Comparison of ENCODE assay signal across 11 mouse cellular contexts in genomic region chr11:11963065-11963464, GRCm38 (mm10).
DNase-seq lines count a peak whose midpoint lies in the region; ATAC-seq lines count a peak whose summit lies in the region.
"Had no signal": no experiment of that assay in that cellular context is flagged by ENCODE, and none has a peak within 500 bp of the region (broad histone marks: within the 10 kb centered on the region; RNA-seq: fewer than 3 reads in every experiment).

No protein-coding gene starts in this region.

- ATAC-seq in forebrain, embryonic 14.5 days: no peak
- ATAC-seq in kidney, embryonic 14.5 days (ENCODE audit: low FRiP score, low TSS enrichment): no peak
- ATAC-seq in embryonic facial prominence, embryonic 15.5 days (ENCODE audit: insufficient number of reproducible peaks, low FRiP score, low TSS enrichment, low read depth): no peak
- no peak for ATAC-seq in liver, embryonic 15.5 days (ENCODE audit: insufficient read depth)
- no peak for ATAC-seq in hindbrain, embryonic 13.5 days (ENCODE audit: low FRiP score)

- peaks cover 43% of the 10 kb centered on the region for H3K4me1 ChIP-seq in forebrain, embryonic 10.5 days
- H3K4me1 ChIP-seq in forebrain, embryonic 14.5 days (ENCODE audit: control insufficient read depth, insufficient read depth, low read length): no peaks in the 10 kb centered on the region
- H3K4me1 ChIP-seq in kidney, embryonic 14.5 days (ENCODE audit: control insufficient read depth, insufficient read depth, low read length): peaks cover 15% of the 10 kb centered on the region; the same call in 1 of the 2 replicates
- peaks cover 37% of the 10 kb centered on the region for H3K4me1 ChIP-seq in embryonic facial prominence, embryonic 15.5 days
- H3K4me1 ChIP-seq in liver, embryonic 15.5 days (replicated peaks): peaks cover 71% of the 10 kb centered on the region
- peaks cover 20% of the 10 kb centered on the region for H3K4me1 ChIP-seq in hindbrain, embryonic 13.5 days (replicated peaks)

- H3K36me3 ChIP-seq in forebrain, embryonic 10.5 days (replicated peaks): peaks cover 83% of the 10 kb centered on the region
- H3K36me3 ChIP-seq in forebrain, embryonic 14.5 days (ENCODE audit: control insufficient read depth, insufficient read depth, low read length): peaks cover 11% of the 10 kb centered on the region
- H3K36me3 ChIP-seq in kidney, embryonic 14.5 days (ENCODE audit: control insufficient read depth, insufficient read depth, low read length): peaks cover 34% of the 10 kb centered on the region
- H3K36me3 ChIP-seq in embryonic facial prominence, embryonic 15.5 days: peaks cover 4% of the 10 kb centered on the region; the same call in 1 of the 2 replicates
- H3K36me3 ChIP-seq in liver, embryonic 15.5 days (replicated peaks): peaks cover 5% of the 10 kb centered on the region; the same call in 1 of the 2 replicates
- H3K36me3 ChIP-seq in hindbrain, embryonic 13.5 days: peaks cover 9% of the 10 kb centered on the region; the same call in 1 of the 2 replicates

- WGBS in forebrain, embryonic 10.5 days: 88% methylated on average over 2 of the region's 2 CpGs
- WGBS in forebrain, embryonic 14.5 days: 81% methylated on average over 2 of the region's 2 CpGs
- whole genome bisulfite sequencing in kidney, embryonic 14.5 days: 88% methylated on average over 2 of the region's 2 CpGs
- WGBS in embryonic facial prominence, embryonic 15.5 days: 69% methylated on average over 2 of the region's 2 CpGs
- 65% methylated on average over 2 of the region's 2 CpGs for WGBS in liver, embryonic 15.5 days (ENCODE audit: insufficient replicate concordance)
- 83% methylated on average over 2 of the region's 2 CpGs for WGBS in hindbrain, embryonic 13.5 days

- H3K27ac ChIP-seq in forebrain, embryonic 10.5 days: peak overlapping the region; percentile 51
- H3K27ac ChIP-seq in forebrain, embryonic 14.5 days (ENCODE audit: low read depth, low read length): no peak overlapping the region
- H3K27ac ChIP-seq in kidney, embryonic 14.5 days (ENCODE audit: low read depth, low read length): 0 out of 2 replicates have a peak overlapping the region, but pooled peaks have one; percentile 24
- peak overlapping the region; percentile 82 for H3K27ac ChIP-seq in embryonic facial prominence, embryonic 15.5 days (replicated peaks)
- H3K27ac ChIP-seq in liver, embryonic 15.5 days (replicated peaks): peak overlapping the region; percentile 78
- no peak overlapping the region; the same call in 1 of the 2 replicates for H3K27ac ChIP-seq in hindbrain, embryonic 13.5 days

- no peak overlapping the region for H3K4me2 ChIP-seq in forebrain, embryonic 14.5 days (ENCODE audit: low read length)
- no peak overlapping the region for H3K4me2 ChIP-seq in kidney, embryonic 14.5 days (replicated peaks; ENCODE audit: low read depth, low read length)
- H3K4me2 ChIP-seq in embryonic facial prominence, embryonic 15.5 days (replicated peaks): no peak overlapping the region
- peak overlapping the region; percentile 55 for H3K4me2 ChIP-seq in liver, embryonic 15.5 days
- H3K4me2 ChIP-seq in hindbrain, embryonic 13.5 days: no peak overlapping the region

- no peak for DNase-seq in forebrain, embryonic 10.5 days (ENCODE audit: extremely low spot score, low spot score)
- DNase-seq in forebrain, embryonic 14.5 days (ENCODE audit: low spot score): no peak
- no peak for DNase-seq in kidney, postnatal 14 days
- DNase-seq in spleen, postnatal 36 days (ENCODE audit: low spot score in 2 of 2): no peak
- DNase-seq: cerebellum, adult 9-11 months; kidney, adult 8-10 months; thymus, postnatal 14 days had no signal

- H3K9ac ChIP-seq in forebrain, embryonic 14.5 days (ENCODE audit: low read length): no peak overlapping the region
- H3K9ac ChIP-seq in kidney, embryonic 14.5 days (ENCODE audit: low read depth, low read length): no peak overlapping the region
- no peak overlapping the region for H3K9ac ChIP-seq in embryonic facial prominence, embryonic 15.5 days
- peak overlapping the region; percentile 37; the same call in 1 of the 2 replicates for H3K9ac ChIP-seq in liver, embryonic 15.5 days
- H3K9ac ChIP-seq in hindbrain, embryonic 13.5 days: no peak overlapping the region

- H3K4me3 ChIP-seq in forebrain, embryonic 10.5 days: no peak overlapping the region
- H3K4me3 ChIP-seq in forebrain, embryonic 14.5 days (ENCODE audit: low read depth, low read length): no peak overlapping the region
- H3K4me3 ChIP-seq in kidney, embryonic 14.5 days (ENCODE audit: low read length): no peak overlapping the region
- no peak overlapping the region for H3K4me3 ChIP-seq in embryonic facial prominence, embryonic 15.5 days (replicated peaks)
- no peak overlapping the region for H3K4me3 ChIP-seq in liver, embryonic 15.5 days (replicated peaks)
- H3K4me3 ChIP-seq in hindbrain, embryonic 13.5 days: no peak overlapping the region

- 0 out of 2 replicates have a peak, but pooled peaks cover 5% of the 10 kb centered on the region for H3K27me3 ChIP-seq in forebrain, embryonic 10.5 days (ENCODE audit: poor library complexity, severe bottlenecking)
- no peaks in the 10 kb centered on the region for H3K27me3 ChIP-seq in forebrain, embryonic 14.5 days (replicated peaks; ENCODE audit: control insufficient read depth, insufficient read depth, low read length)
- no peaks in the 10 kb centered on the region for H3K27me3 ChIP-seq in kidney, embryonic 14.5 days (ENCODE audit: control insufficient read depth, insufficient read depth, low read length)
- H3K27me3 ChIP-seq in embryonic facial prominence, embryonic 15.5 days: no peaks in the 10 kb centered on the region
- H3K27me3 ChIP-seq in liver, embryonic 15.5 days: no peaks in the 10 kb centered on the region
- no peaks in the 10 kb centered on the region for H3K27me3 ChIP-seq in hindbrain, embryonic 13.5 days

- no peaks in the 10 kb centered on the region; the same call in 1 of the 2 replicates for H3K9me3 ChIP-seq in forebrain, embryonic 10.5 days
- no peaks in the 10 kb centered on the region for H3K9me3 ChIP-seq in forebrain, embryonic 14.5 days (replicated peaks; ENCODE audit: control insufficient read depth, low read length)
- H3K9me3 ChIP-seq in kidney, embryonic 14.5 days (ENCODE audit: control insufficient read depth, low read length): no peaks in the 10 kb centered on the region
- no peaks in the 10 kb centered on the region for H3K9me3 ChIP-seq in embryonic facial prominence, embryonic 15.5 days (replicated peaks)
- H3K9me3 ChIP-seq in liver, embryonic 15.5 days (replicated peaks): no peaks in the 10 kb centered on the region
- no peaks in the 10 kb centered on the region for H3K9me3 ChIP-seq in hindbrain, embryonic 13.5 days

Comparison
In these comparisons a context has a peak if more than half of its experiments do, and no peak if none do; other contexts are left out.
1. H3K27ac ChIP-seq: peak in forebrain, embryonic 10.5 days (single experiment), kidney, embryonic 14.5 days (single experiment), embryonic facial prominence, embryonic 15.5 days (single experiment) and liver, embryonic 15.5 days (single experiment); none in forebrain, embryonic 14.5 days (single experiment) and hindbrain, embryonic 13.5 days (single experiment).